Mouse (Mus musculus) neural tube, embryonic 14.5 days (tissue): ENCODE results near the gene Olfr606. TPM values are rescaled to one million over a fixed set of nuclear protein-coding genes. Genes with fewer than 3 reads are reported as not detected.
A peak's percentile ranks its signal among the peaks of the same experiment; 100 is the strongest.
"Not testable (repeated sequence)": the region's sequence is repeated elsewhere in the genome, so short reads cannot be mapped to it uniquely, and the experiment has no call there.

Source experiments
- ATAC-seq: fragments of 200-750 bp; cut with Nextera tagmentation; 2 replicates; pipeline ENCODE4 v1.8.0; 2017; ENCODE audit warnings: low read depth, mild to moderate bottlenecking, moderate TSS enrichment, moderate library complexity
- H3K27ac ChIP-seq: fragments of 300-500 bp; sonication (generic); 2 replicates; pipeline ENCODE4 v1.5.1; 2014; ENCODE audit warnings: low read depth, mild to moderate bottlenecking, control low read depth, low read length, moderate library complexity, mixed read lengths
- H3K27me3 ChIP-seq: fragments of 300-500 bp; sonication (generic); 2 replicates; pipeline ENCODE4 v1.6.1; 2014; ENCODE audit warnings: low read length; ENCODE audit not compliant: control insufficient read depth, insufficient read depth
- H3K36me3 ChIP-seq: fragments of 300-500 bp; sonication (generic); 2 replicates; pipeline ENCODE4 v1.6.1; 2014; ENCODE audit warnings: low read length, mixed read lengths; ENCODE audit not compliant: control insufficient read depth, insufficient read depth
- H3K4me1 ChIP-seq: fragments of 300-500 bp; sonication (generic); 2 replicates; pipeline ENCODE4 v1.6.1; 2014; ENCODE audit warnings: low read length; ENCODE audit not compliant: control insufficient read depth, insufficient read depth
- H3K4me2 ChIP-seq: fragments of 300-500 bp; sonication (generic); 2 replicates; pipeline ENCODE4 v1.6.1; 2014; ENCODE audit warnings: mild to moderate bottlenecking, low read depth, low read length, control low read depth
- H3K4me3 ChIP-seq: fragments of 300-500 bp; sonication (generic); 2 replicates; pipeline ENCODE4 v1.5.1; 2014; ENCODE audit warnings: low read depth, low read length, control low read depth, mixed read lengths
- H3K9ac ChIP-seq: fragments of 300-500 bp; sonication (generic); replicated peaks from 2 replicates; pipeline ENCODE4 v1.6.1; 2014; ENCODE audit warnings: low read depth, mild to moderate bottlenecking, control low read depth, low read length, mixed read lengths
- H3K9me3 ChIP-seq: fragments of 300-500 bp; sonication (generic); 2 replicates; pipeline ENCODE4 v1.6.1; 2016; ENCODE audit warnings: low read length; ENCODE audit not compliant: control insufficient read depth
- WGBS: fragments of 180-500 bp; shearing (Covaris S2); extraction: QIAGEN DNeasy Blood & Tissue Kit; methylation state at CpG from one replicate; pipeline ENCODE4 v1.1.7; 2014; 5-methylcytosine and 5-hydroxymethylcytosine counted together
- polyA plus RNA-seq: library from polyadenylated mRNA; unstranded; fragments of >200 nt; fragmentation: Nextera tagmentation; extraction: Ambion mirVana; gene quantifications from 2 replicates; pipeline ENCODE4 v1.2.1, GENCODE M21; 2014

The Olfr606 gene
- not detected in 2 replicates for polyA plus RNA-seq

GRCm38 (mm10) chr7:103448746-103449145, at the start of gene Olfr606:
Gene Olfr606, plus strand, starts transcription at chr7:103449046.
- no peak within 1 kb of the TSS for H3K4me2 ChIP-seq
- no peak within 1 kb of the TSS for H3K9ac ChIP-seq
- WGBS = 97% methylated on average over 2 of the region's 2 CpGs
- H3K36me3 ChIP-seq = no peaks in the 10 kb centered on the region
- no peaks in the 10 kb centered on the region for H3K27me3 ChIP-seq
- H3K4me3 ChIP-seq = no peak within 1 kb of the TSS
- no peaks in the 10 kb centered on the region for H3K9me3 ChIP-seq
- H3K4me1 ChIP-seq = no peaks in the 10 kb centered on the region
- no peak within 1 kb of the TSS for H3K27ac ChIP-seq
- ATAC-seq = no peak

GRCm38 (mm10) chr7:103406521-103407055, 42.3 kb upstream of the Olfr606 start:
- H3K36me3 ChIP-seq, H3K27ac ChIP-seq, ATAC-seq, H3K9me3 ChIP-seq, H3K4me2 ChIP-seq, H3K4me1 ChIP-seq, H3K27me3 ChIP-seq, H3K9ac ChIP-seq, H3K4me3 ChIP-seq: not testable (repeated sequence)
- 89% methylated on average over 3 of the region's 3 CpGs for WGBS

DNA sequence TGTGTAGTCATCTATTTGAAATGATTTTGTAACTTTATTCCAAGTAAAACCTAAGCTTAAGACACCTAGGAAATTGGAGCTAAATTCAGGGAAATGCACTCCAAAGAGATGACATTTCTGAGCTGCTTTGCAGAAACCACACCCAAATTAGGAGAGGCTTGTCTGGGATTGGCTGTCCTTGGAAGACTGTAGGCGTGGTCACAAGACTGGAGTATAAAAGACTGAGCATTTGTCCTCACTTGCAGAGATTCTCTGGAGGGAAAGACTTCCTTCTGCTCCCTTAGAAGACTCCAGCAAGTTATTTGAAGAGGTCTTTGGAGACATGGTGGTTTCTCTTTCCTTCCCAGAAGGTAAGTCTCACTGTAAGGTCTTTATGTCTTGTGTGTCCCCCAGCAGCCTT, 34.1 kb upstream of the Olfr606 start, which contains the start of gene Usp17lc:
Usp17lc (plus strand) TSS at position 301 of the 400 bp plus-strand sequence.
- not testable (repeated sequence) for H3K9ac ChIP-seq, H3K27me3 ChIP-seq, ATAC-seq, H3K36me3 ChIP-seq, H3K27ac ChIP-seq, H3K4me2 ChIP-seq, H3K9me3 ChIP-seq, H3K4me3 ChIP-seq, H3K4me1 ChIP-seq
- 43% methylated on average over 1 of the region's 1 CpGs for WGBS

DNA sequence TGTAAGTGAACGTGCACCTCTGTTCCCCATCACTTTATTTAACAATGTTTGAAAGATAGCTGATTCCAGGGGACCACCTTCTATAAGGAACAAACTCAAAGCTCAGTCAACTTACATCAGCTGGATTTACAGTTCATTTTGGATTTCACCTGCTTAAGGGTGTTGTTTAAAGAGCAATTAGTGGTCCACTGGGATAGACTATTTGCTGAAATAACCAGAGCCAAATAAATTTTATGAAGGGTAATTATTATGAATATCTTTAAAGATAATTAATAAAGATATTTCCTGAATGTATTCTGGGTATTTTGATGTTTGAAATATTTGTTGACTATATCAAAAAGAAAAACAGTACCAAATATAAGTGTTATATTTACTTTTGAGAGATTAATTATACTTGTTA, 3.5 kb upstream of the Olfr606 start, which contains the start of gene Olfr605:
Olfr605 (minus strand) TSS at position 101 of the 400 bp plus-strand sequence.
- H3K4me2 ChIP-seq = no peak within 1 kb of the TSS
- 89% methylated on average over 1 of the region's 1 CpGs for WGBS
- no peaks in the 10 kb centered on the region for H3K27me3 ChIP-seq
- no peak for ATAC-seq
- no peak within 1 kb of the TSS for H3K27ac ChIP-seq
- no peaks in the 10 kb centered on the region for H3K4me1 ChIP-seq
- H3K4me3 ChIP-seq = no peak within 1 kb of the TSS
- H3K36me3 ChIP-seq = no peaks in the 10 kb centered on the region
- no peak within 1 kb of the TSS for H3K9ac ChIP-seq
- no peaks in the 10 kb centered on the region for H3K9me3 ChIP-seq

GRCm38 (mm10) chr7:103460590-103460989, 11.7 kb downstream of the Olfr606 start:
- Histone ChIP-seq H3K27me3 (no peaks in the 10 kb centered on the region), H3K36me3 (no peaks in the 10 kb centered on the region), H3K4me3 (no peak overlapping the region), H3K4me2 (no peak overlapping the region), H3K9me3 (no peaks in the 10 kb centered on the region), H3K4me1 (no peaks in the 10 kb centered on the region), H3K9ac (no peak overlapping the region), H3K27ac (no peak overlapping the region)
- no peak for ATAC-seq
- WGBS = 95% methylated on average over 5 of the region's 5 CpGs

DNA sequence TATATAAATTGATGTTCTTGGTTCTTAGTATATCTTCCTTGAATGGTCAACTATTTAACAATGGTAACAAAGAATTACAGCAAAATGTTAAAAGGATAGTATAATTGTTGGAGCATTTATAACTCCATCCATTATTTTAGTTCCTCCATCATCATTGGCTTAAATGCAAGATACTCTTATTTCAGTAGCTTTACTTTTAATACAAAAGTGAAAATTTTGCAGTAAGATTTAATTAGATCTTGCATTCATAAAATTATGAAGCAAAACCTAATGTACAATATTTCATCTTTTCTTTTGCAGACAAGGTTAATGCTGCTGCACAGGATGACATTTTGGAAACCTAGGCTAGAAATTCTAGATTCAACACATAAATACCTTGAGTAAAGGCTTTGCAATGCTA, 20.7 kb downstream of the Olfr606 start, which contains the start of gene Olfr608:
Olfr608 (plus strand) TSS at position 301 of the 400 bp plus-strand sequence.
- no peak within 1 kb of the TSS for H3K4me2 ChIP-seq
- H3K36me3 ChIP-seq = no peaks in the 10 kb centered on the region
- no peaks in the 10 kb centered on the region for H3K9me3 ChIP-seq
- H3K27me3 ChIP-seq = no peaks in the 10 kb centered on the region
- no peak within 1 kb of the TSS for H3K9ac ChIP-seq
- no peak within 1 kb of the TSS for H3K27ac ChIP-seq
- H3K4me3 ChIP-seq = no peak within 1 kb of the TSS
- no peaks in the 10 kb centered on the region for H3K4me1 ChIP-seq
- no peak for ATAC-seq

GRCm38 (mm10) chr7:103477106-103477505, 28.3 kb downstream of the Olfr606 start:
- peak; percentile 51; the same call in 1 of the 2 replicates for ATAC-seq
- H3K27me3 ChIP-seq, H3K9me3 ChIP-seq, H3K36me3 ChIP-seq, H3K9ac ChIP-seq, H3K4me2 ChIP-seq, H3K4me3 ChIP-seq, H3K27ac ChIP-seq, H3K4me1 ChIP-seq: not testable (repeated sequence)
- 88% methylated on average over 9 of the region's 9 CpGs for WGBS

DNA sequence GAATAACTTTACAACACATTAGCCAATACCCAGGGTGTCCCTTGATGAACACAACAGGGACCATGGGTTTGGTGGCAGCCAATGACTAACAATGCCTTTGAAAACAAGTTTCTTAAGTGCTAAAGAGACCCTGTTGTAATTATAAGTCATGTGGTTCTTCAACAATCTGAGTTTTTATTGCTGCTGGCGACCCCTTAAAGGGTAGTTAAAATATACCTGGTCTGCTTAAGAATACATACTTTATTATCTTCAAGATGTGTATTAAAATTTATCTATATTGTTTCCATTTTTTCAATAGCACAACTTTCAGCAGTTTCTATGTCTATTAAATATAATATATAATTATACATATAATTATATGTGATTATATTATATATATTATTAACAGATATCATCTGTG, 49.1 kb downstream of the Olfr606 start, which contains the start of gene Olfr609:
Olfr609 (minus strand) TSS at position 101 of the 400 bp plus-strand sequence.
- H3K4me2 ChIP-seq = no peak within 1 kb of the TSS
- WGBS = 47% methylated on average over 1 of the region's 1 CpGs
- no peaks in the 10 kb centered on the region for H3K4me1 ChIP-seq
- H3K9ac ChIP-seq = no peak within 1 kb of the TSS
- no peaks in the 10 kb centered on the region for H3K27me3 ChIP-seq
- H3K9me3 ChIP-seq = no peaks in the 10 kb centered on the region
- no peaks in the 10 kb centered on the region for H3K36me3 ChIP-seq
- no peak within 1 kb of the TSS for H3K4me3 ChIP-seq
- ATAC-seq = no peak
- no peak within 1 kb of the TSS for H3K27ac ChIP-seq
